Mouse (Mus musculus): ENCODE measurements at regions not wholly inside any gene's neighbourhood (a gene's known extent, or its start where the extent isn't known, plus 50 kb on each side); places are given as distances from the start of the nearest gene placed in this dataset.

GRCm38 (mm10) chr1:185802156-185802555 lies 315.0 kb downstream of the Lyplal1 start:
- TF ChIP-seq CTCF (conservative IDR thresholded peaks at IDR 0.05; ENCODE audit: low read length) (no peak), NANOG (IDR thresholded peaks at IDR 0.05; ENCODE audit: borderline replicate concordance, low read length) (no peak), POU5F1 (IDR thresholded peaks at IDR 0.05; ENCODE audit: borderline replicate concordance, low read length) (no peak)
